Mouse (Mus musculus): Measurements from ENCODE around the gene Slc45a3. TPM values are rescaled to one million over a fixed set of nuclear protein-coding genes. Genes with fewer than 3 reads are reported as not detected.

Gene Slc45a3
- polyA plus RNA-seq, 1 experiment from 2014 or later, result 4.0 TPM

DNA sequence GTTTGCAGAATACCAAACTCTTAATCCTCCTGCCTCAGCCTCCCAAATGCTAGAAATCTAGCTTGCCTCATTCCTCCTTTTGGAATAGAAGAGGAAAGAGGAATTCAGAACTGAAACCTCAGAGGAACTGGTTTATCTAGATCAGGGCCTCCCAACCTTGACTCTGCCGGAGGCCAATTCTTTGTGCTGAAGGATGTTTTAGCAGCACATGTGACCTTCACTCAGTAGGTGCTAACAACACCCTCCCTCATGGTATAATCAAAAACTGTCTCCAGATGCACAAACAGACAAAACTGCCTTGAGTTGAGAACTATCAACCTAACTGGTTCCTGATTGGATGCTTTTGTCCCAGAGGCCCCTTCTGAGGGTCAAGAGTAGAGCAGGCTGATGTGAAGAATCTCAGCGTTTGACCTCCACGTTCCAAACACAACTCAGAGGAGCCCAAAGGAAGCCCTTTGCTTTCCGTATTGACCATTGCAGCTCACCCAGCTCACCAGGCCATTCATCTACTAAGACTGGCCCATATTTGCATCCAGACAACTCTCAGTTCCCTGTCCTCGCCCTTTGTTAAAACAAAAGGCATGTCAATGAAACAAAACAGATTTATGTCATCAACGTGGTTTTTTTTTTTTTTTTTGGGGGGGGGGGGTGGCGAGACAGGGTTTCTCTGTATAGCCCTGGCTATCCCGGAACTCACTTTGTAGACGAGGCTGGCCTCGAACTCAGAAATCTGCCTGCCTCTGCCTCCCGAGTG, 16.1 kb upstream of the Slc45a3 start:
- Histone ChIP-seq H3K4me2 (replicated peaks) (no peak overlapping the region), H3K36me3 (no peaks in the 10 kb centered on the region), H3K4me3 (no peak overlapping the region), H3K27me3 (no peaks in the 10 kb centered on the region), H3K4me1 (peaks cover 11% of the 10 kb centered on the region; the same call in 1 of the 2 replicates), H3K9me3 (no peaks in the 10 kb centered on the region), H3K9ac (no peak overlapping the region), H3K27ac (no peak overlapping the region)
- ATAC-seq (ENCODE audit: low FRiP score, low read depth), result no peak
- 83% methylated on average over 11 of the region's 11 CpGs for WGBS

DNA sequence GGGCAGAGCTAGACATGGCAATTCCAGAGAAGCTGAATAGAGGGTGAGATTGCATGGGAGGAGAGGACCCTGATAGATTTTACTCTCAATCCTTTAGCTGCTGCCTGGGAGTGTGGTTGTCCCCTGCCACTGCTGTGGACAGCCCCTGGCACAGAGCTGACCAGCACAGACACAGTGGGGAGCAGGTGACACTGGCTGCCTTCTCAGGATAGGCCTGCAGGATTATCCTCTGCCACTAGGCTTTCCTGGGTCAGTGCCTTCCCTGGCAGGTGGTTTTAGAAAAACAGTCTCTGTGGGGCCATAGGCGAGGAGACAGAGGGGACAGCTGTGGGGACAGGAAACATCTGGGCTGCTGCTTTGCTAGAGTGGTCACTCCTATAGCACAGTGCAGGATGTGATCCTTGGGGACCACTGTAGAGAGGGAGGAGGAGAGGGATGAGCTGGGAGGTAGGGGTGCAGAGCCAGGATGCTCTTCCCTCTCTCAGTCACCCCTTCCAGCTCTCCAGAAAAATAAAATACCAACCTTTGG, 14.7 kb upstream of the Slc45a3 start:
- Histone ChIP-seq H3K4me3 (no peak overlapping the region), H3K27me3 (no peaks in the 10 kb centered on the region), H3K9me3 (no peaks in the 10 kb centered on the region), H3K9ac (no peak overlapping the region), H3K27ac (no peak overlapping the region), H3K36me3 (no peaks in the 10 kb centered on the region), H3K4me2 (replicated peaks) (no peak overlapping the region), H3K4me1 (peaks cover 11% of the 10 kb centered on the region; the same call in 1 of the 2 replicates)
- 32% methylated on average over 1 of the region's 1 CpGs for WGBS
- ATAC-seq (ENCODE audit: low FRiP score, low read depth), result no peak

DNA sequence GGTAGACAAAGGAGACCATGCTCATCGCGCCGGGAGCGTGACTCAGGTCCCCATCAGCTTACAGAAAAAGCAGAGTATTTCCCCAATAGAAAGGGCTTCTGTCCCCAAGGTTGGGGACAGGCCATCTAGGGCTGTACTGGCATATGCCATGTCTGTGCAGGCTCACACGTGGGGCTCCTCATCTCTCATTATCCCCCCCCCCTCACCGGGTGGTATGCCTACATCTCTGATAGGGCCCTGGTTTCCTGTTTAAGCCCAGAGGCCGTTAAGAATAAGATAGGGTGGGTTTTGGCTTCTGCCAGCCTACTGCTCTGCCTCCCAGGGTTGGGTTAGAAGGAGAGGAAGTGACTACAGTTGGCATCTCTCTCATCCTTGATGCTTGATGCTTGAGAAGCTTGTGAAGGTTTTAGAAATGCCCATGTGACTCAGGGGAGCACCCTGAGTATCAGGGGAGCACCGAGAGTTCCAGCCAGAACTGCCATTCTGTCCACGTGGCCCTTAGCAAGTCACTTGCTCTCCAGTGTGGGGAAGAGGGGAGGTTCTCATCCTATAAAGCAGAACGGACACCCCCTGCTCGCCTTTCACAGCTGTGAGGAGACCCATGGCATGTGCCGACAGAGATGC, 8.4 kb upstream of the Slc45a3 start:
- 80% methylated on average over 12 of the region's 12 CpGs for WGBS
- Histone ChIP-seq H3K27me3 (peaks cover 8% of the 10 kb centered on the region), H3K4me3 (no peak overlapping the region), H3K9ac (no peak overlapping the region), H3K4me1 (no peaks in the 10 kb centered on the region), H3K9me3 (no peaks in the 10 kb centered on the region), H3K36me3 (no peaks in the 10 kb centered on the region), H3K4me2 (replicated peaks) (no peak overlapping the region), H3K27ac (no peak overlapping the region)
- no peak for ATAC-seq (ENCODE audit: low FRiP score, low read depth)

DNA sequence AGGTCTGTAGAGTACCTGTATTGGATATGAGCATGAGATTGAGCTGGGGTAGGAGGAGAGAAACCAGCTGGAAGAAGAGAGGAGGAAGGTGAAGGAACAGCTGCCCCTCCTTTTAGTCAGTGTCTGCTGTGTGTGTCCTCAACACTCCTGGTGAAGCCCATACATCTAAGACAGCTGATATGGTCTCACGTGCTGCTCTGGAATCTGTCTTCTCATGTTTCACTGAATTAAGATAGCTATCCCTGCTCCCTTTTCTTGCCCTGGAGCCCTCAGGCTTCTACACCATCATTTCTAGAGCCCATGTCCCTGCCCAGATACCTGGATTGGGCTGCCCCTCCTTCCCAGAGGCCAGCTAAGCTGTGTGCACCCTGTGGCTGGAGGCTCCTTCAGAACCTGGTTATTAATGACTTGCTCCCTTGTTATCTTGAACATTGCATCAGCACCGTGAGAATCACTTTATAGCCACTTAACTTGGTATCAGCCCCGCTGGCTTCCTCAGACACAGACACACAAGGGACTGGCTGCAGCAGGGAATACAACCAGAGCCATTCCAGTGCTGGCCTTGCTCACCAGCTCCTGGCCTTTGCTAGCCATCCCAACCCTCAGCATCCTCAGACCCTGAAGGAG, 7.5 kb upstream of the Slc45a3 start:
- Histone ChIP-seq H3K4me2 (replicated peaks) (no peak overlapping the region), H3K27me3 (peaks cover 15% of the 10 kb centered on the region), H3K27ac (no peak overlapping the region), H3K4me3 (no peak overlapping the region), H3K4me1 (no peaks in the 10 kb centered on the region), H3K9me3 (no peaks in the 10 kb centered on the region), H3K36me3 (no peaks in the 10 kb centered on the region), H3K9ac (no peak overlapping the region)
- WGBS, result 4% methylated on average over 3 of the region's 3 CpGs
- ATAC-seq (ENCODE audit: low FRiP score, low read depth), result no peak

DNA sequence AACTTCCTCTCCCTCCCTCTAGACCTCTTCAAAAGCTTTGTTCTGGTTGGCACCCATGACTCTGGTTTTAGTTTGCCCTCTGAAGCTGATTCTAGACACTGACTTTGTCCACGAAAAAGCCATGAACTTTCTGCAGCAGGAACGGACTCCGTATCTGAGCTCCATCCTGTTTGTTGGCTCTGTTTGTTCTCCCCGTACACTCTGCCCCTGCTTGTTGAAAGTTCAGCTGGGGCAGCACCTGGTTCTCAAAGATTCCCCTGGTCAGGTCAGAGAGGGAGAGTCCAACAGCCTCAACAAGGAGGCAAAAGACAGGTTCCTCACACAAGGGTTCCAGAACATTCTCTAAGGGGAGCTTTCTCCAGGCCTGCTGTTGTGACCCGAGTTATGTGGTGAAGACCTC, 5.4 kb upstream of the Slc45a3 start:
- Histone ChIP-seq H3K27me3 (peaks cover 37% of the 10 kb centered on the region), H3K36me3 (no peaks in the 10 kb centered on the region)

DNA sequence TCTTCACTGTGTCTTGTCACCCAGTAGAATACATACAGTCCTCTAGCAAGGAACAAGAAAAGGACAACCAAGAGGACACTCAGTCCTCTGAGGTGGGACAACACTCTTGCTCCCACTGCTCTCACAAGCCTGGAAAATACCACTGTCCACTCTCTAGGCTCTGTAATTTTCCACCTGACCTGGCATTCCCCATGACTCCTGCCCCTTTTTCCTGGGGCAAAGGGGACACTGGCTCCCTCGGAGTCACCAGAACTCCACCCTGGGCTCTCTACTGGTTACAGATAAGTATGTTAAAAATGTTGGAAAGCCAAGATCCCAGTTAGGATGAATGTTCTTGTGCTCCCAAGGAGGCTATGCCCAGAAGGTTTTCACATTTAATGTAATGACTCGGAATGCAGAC, 1.8 kb upstream of the Slc45a3 start:
- Histone ChIP-seq H3K4me1 (peaks cover 19% of the 10 kb centered on the region), H3K4me3 (no peak overlapping the region), H3K27ac (no peak overlapping the region), H3K36me3 (no peaks in the 10 kb centered on the region), H3K27me3 (peaks cover 71% of the 10 kb centered on the region), H3K9me3 (no peaks in the 10 kb centered on the region), H3K4me2 (replicated peaks) (no peak overlapping the region), H3K9ac (no peak overlapping the region)
- no peak for ATAC-seq (ENCODE audit: low FRiP score, low read depth)
- 64% methylated on average over 2 of the region's 2 CpGs for WGBS

More for the DNA sequence above, 5.4 kb upstream of the Slc45a3 start:
- Histone ChIP-seq H3K9me3 (no peaks in the 10 kb centered on the region), H3K9ac (no peak overlapping the region), H3K4me1 (peaks cover 4% of the 10 kb centered on the region; the same call in 1 of the 2 replicates), H3K4me2 (replicated peaks) (no peak overlapping the region), H3K27ac (no peak overlapping the region), H3K4me3 (no peak overlapping the region)
- no peak for ATAC-seq (ENCODE audit: low FRiP score, low read depth)
- 76% methylated on average over 5 of the region's 5 CpGs for WGBS

DNA sequence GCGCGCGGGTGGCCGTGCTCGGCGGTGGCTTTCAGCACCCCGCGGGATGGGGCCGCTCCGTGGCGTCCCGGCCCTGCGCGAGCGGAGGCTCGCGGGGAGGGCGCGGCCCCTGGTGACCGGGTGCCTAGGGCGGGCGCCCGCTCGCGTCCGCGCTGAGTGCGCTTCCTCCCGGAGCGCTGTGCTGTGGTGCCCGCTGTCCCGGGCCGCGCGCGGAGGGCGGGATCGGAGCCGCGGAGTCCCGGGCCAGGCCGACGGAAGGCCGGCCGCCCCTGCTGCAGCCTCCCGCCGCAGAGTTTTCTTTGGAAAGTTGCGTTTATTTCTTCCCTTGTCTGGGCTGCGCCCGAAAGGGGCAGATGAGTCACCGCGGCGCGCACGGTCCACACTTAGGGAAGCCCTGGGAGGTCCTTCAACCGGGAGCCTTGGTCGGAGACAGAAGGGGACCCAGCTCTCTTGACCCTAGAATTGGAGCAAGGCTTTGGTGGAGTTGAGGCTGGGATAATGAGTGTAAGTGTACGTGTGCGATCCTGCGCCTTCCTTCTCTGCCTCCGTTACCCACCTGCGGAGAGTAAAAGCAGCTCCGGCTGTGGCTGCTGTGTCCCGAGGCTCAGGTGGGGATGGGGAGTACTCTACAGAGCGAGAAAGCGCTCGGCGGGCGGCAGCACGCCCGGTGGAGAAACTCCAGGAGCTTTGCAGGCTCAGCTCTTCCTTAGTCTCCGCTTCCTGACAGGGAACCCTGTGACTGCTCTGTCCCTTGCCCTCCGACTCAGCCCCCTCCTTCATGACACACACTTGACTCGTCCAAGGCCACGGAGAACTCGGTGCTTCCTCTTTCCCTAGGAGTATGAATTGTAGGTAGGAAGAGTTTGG, 551 bp downstream of the Slc45a3 start:
- peaks cover 80% of the 10 kb centered on the region for H3K27me3 ChIP-seq
- no peak overlapping the region for H3K27ac ChIP-seq
- under 1% methylated on average over 69 of the region's 76 CpGs for WGBS
- H3K9me3 ChIP-seq, result no peaks in the 10 kb centered on the region
- H3K36me3 ChIP-seq, result no peaks in the 10 kb centered on the region
- H3K4me1 ChIP-seq, result peaks cover 26% of the 10 kb centered on the region
- H3K4me3 ChIP-seq, result peak overlapping the region; percentile 84
- peak overlapping the region; percentile 98 for H3K4me2 ChIP-seq (replicated peaks)
- peak; percentile 64 for ATAC-seq (ENCODE audit: low FRiP score, low read depth)
- H3K9ac ChIP-seq, result peak overlapping the region; percentile 77

DNA sequence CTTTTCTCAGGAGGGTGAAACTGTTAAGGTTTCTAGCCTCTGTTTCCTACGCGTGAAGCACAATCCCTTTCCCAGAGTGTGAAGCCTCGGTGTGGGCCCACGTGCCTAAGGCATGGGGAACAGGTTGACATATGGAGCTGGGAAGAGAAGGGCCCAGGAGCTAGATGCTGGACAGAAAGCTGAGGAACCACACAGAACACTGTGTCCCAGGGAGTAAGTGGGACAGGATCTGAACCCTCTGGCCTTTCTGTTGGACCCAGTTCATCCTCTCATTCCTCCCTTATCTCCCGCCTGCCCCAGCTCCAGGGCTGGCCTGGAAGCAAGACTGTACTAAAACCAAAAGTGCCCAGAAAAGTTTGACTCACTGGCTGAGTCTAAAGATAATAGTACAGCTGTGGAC, 1.3 kb downstream of the Slc45a3 start:
- H3K4me1 ChIP-seq, result peaks cover 32% of the 10 kb centered on the region
- H3K4me3 ChIP-seq, result peak overlapping the region; percentile 84
- no peak overlapping the region for H3K9ac ChIP-seq
- H3K9me3 ChIP-seq, result no peaks in the 10 kb centered on the region
- H3K4me2 ChIP-seq (replicated peaks), result peak overlapping the region; percentile 98
- 23% methylated on average over 5 of the region's 5 CpGs for WGBS
- H3K27me3 ChIP-seq, result peaks cover 77% of the 10 kb centered on the region
- H3K27ac ChIP-seq, result no peak overlapping the region
- ATAC-seq (ENCODE audit: low FRiP score, low read depth), result no peak
- no peaks in the 10 kb centered on the region for H3K36me3 ChIP-seq

DNA sequence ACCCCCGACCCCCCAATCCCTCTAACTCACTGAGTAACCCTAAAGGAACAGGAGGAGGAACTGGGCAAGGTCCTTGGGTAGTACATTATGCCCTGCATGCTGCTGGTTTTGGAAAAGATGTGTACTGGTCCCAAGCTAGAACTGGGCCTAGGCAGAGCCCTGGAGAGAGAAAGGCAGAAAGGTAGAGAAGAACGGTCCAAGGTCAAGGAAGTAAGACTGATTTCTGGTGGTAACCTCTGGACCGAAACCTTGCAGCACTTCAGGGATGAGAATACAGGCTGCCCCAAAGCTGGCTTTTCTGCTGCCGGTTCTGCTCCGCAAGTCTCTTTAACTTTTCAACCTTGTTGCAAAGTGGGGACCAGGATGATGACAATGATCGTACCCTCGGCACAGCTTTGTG, 1.8 kb downstream of the Slc45a3 start:
- Histone ChIP-seq H3K9me3 (no peaks in the 10 kb centered on the region), H3K4me2 (replicated peaks) (no peak overlapping the region), H3K36me3 (no peaks in the 10 kb centered on the region), H3K27ac (no peak overlapping the region), H3K4me1 (peaks cover 34% of the 10 kb centered on the region), H3K9ac (no peak overlapping the region), H3K27me3 (peaks cover 76% of the 10 kb centered on the region), H3K4me3 (no peak overlapping the region)
- ATAC-seq (ENCODE audit: low FRiP score, low read depth), result no peak
- WGBS, result 77% methylated on average over 7 of the region's 7 CpGs

DNA sequence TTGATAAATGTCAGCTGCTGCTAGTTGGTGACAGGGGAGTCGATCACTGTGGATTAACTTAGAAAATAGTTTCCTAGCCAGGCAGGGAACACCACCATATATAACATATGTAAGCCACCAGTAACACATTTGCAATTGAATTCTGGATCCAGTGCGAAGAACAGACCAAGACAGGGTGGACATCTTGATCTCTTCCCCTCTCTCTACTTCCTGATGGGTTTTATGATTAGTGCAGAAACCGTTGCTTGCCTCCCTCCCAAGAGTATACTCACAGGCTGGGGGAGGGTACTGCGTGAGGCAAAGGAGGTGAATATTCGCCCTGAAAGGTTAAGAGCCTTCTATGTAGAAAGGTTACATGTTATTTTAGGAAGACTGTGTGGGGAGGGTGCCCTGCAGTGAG, 3.1 kb downstream of the Slc45a3 start:
- H3K4me1 ChIP-seq, result peaks cover 44% of the 10 kb centered on the region
- H3K9me3 ChIP-seq, result no peaks in the 10 kb centered on the region
- WGBS, result 46% methylated on average over 5 of the region's 5 CpGs
- no peak overlapping the region for H3K9ac ChIP-seq
- H3K27me3 ChIP-seq, result peaks cover 63% of the 10 kb centered on the region
- no peak overlapping the region for H3K4me3 ChIP-seq
- no peaks in the 10 kb centered on the region for H3K36me3 ChIP-seq
- no peak overlapping the region for H3K4me2 ChIP-seq (replicated peaks)
- no peak for ATAC-seq (ENCODE audit: low FRiP score, low read depth)
- no peak overlapping the region for H3K27ac ChIP-seq

DNA sequence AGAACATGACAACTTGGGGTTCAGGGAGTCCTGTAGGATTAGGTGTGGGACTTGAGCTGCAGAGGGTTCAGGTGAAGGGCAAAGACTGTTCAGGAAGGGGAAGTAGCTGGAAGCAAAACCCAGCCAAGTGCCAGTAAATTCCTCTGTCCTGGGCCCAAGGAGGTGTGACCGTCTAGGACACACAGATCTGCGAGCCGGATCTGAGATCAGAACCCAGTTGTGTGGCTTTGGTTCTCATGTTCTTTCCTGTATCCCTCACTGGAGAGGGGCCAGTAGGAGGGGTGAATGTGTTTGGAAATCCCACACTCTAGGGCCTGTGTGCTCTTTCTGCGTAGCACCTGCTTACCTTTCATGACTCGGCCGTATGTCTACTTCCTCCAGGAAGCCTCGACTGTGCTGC, 4.6 kb downstream of the Slc45a3 start:
- Histone ChIP-seq H3K4me3 (no peak overlapping the region), H3K36me3 (no peaks in the 10 kb centered on the region), H3K4me1 (peaks cover 56% of the 10 kb centered on the region), H3K4me2 (replicated peaks) (no peak overlapping the region), H3K9me3 (no peaks in the 10 kb centered on the region), H3K27me3 (peaks cover 48% of the 10 kb centered on the region), H3K27ac (no peak overlapping the region), H3K9ac (no peak overlapping the region)
- WGBS, result 68% methylated on average over 7 of the region's 7 CpGs
- ATAC-seq (ENCODE audit: low FRiP score, low read depth), result no peak

All from limb, embryonic 13.5 days (tissue).